Mouse (Mus musculus) MEL (cell line): ENCODE measurements around the gene Dkc1.

ENCODE experiments used
- CTCF ChIP-seq, 3 experiments: IDR thresholded peaks in 2 of 3; conservative IDR thresholded peaks in 1 of 3; 2 replicates each; pipeline ENCODE4 v1.5.1; 2011 to 2012; ENCODE audit warnings: low read length in 3 of 3, low read depth in 2 of 3, mild to moderate bottlenecking in 2 of 3, improper control_type of control experiment in 1 of 3, inconsistent platforms in 1 of 3, mixed read lengths in 1 of 3, moderate library complexity in 1 of 3; ENCODE audit not compliant: control insufficient read depth in 1 of 3, insufficient read depth in 1 of 3, poor library complexity in 1 of 3, severe bottlenecking in 1 of 3
- GABPA ChIP-seq: IDR thresholded peaks from 2 replicates; pipeline ENCODE4 v1.6.1; 2012; ENCODE audit warnings: low read depth, mild to moderate bottlenecking, inconsistent platforms, low read length, improper control_type of control experiment, moderate library complexity
- GATA1 ChIP-seq: IDR thresholded peaks from 2 replicates; pipeline ENCODE4 v1.6.1; 2011; ENCODE audit warnings: low read depth, low read length, improper control_type of control experiment
- MAFK ChIP-seq: IDR thresholded peaks from 2 replicates; pipeline ENCODE4 v1.6.1; 2011; ENCODE audit warnings: low read depth, mild to moderate bottlenecking, low read length, improper control_type of control experiment, borderline replicate concordance
- MEF2A ChIP-seq: IDR thresholded peaks from 2 replicates; pipeline ENCODE4 v1.6.1; 2014; ENCODE audit warnings: low read depth, mild to moderate bottlenecking, inconsistent platforms, low read length, improper control_type of control experiment; ENCODE audit not compliant: poor library complexity, insufficient replicate concordance, severe bottlenecking; ENCODE audit errors: extremely low read depth
- NELFE ChIP-seq: IDR thresholded peaks from 2 replicates; pipeline ENCODE4 v1.6.1; 2011; ENCODE audit warnings: low read depth, low read length, improper control_type of control experiment
- POLR2A ChIP-seq, 2 experiments: IDR thresholded peaks; 2 replicates each; pipeline ENCODE4 v1.6.1; 2011 to 2012; ENCODE audit warnings: low read length in 2 of 2, mild to moderate bottlenecking in 2 of 2, control low read depth in 1 of 2, improper control_type of control experiment in 1 of 2, low read depth in 1 of 2, moderate library complexity in 1 of 2; ENCODE audit not compliant: control insufficient read depth in 1 of 2, insufficient read depth in 1 of 2, poor library complexity in 1 of 2
- RAD21 ChIP-seq: IDR thresholded peaks from 2 replicates; pipeline ENCODE4 v1.6.1; 2011; ENCODE audit warnings: mild to moderate bottlenecking, low read depth, low read length, improper control_type of control experiment
- SIN3A ChIP-seq: IDR thresholded peaks from 2 replicates; pipeline ENCODE4 v1.6.1; 2012; ENCODE audit warnings: low read length, improper control_type of control experiment, inconsistent platforms
- TAL1 ChIP-seq: IDR thresholded peaks from 2 replicates; pipeline ENCODE4 v1.6.1; 2012; ENCODE audit warnings: mild to moderate bottlenecking, inconsistent platforms, low read length, moderate library complexity, mixed read lengths

- TF ChIP-seq MAFK (no peak), GATA1 (no peak), MEF2A (no peak), POLR2A (IDR thresholded peaks at IDR 0.05; ENCODE audit: control insufficient read depth in 1 of 2, insufficient read depth in 1 of 2, low read depth in 1 of 2, low read length in 2 of 2, poor library complexity in 1 of 2) (no peak), GABPA (no peak), TAL1 (no peak), CTCF (IDR thresholded peaks at IDR 0.05 in 2 of 3, conservative IDR thresholded peaks at IDR 0.05 in 1 of 3; ENCODE audit: control insufficient read depth in 1 of 3, insufficient read depth in 1 of 3, low read depth in 2 of 3, low read length in 3 of 3, poor library complexity in 1 of 3, severe bottlenecking in 1 of 3) (peak; percentile 9 to 40 (median 34); a peak in 4 of 6 replicates), SIN3A (no peak), RAD21 (peak; percentile 8), NELFE (no peak)
Measured at GRCm38 (mm10) chrX:75082351-75082750, 13.3 kb upstream of the Dkc1 start.
